Mouse (Mus musculus) heart, embryonic 15.5 days (tissue): ENCODE measurements at regions not wholly inside any gene's neighbourhood (a gene's known extent, or its start where the extent isn't known, plus 50 kb on each side); places are given as distances from the start of the nearest gene placed in this dataset.
"Not testable (repeated sequence)": the region's sequence is repeated elsewhere in the genome, so short reads cannot be mapped to it uniquely, and the experiment has no call there.

Source experiments
- ATAC-seq: fragments of 200-750 bp; cut with Nextera tagmentation; replicated peaks from 2 replicates; pipeline ENCODE4 v1.8.0; 2017; ENCODE audit warnings: low read depth, moderate TSS enrichment; ENCODE audit not compliant: insufficient number of reproducible peaks, insufficient read depth, low FRiP score
- H3K27ac ChIP-seq: fragments of 300-500 bp; sonication (generic); 2 replicates; pipeline ENCODE4 v1.5.1; 2015; ENCODE audit warnings: mild to moderate bottlenecking, inconsistent platforms
- H3K27me3 ChIP-seq: fragments of 300-500 bp; sonication (generic); 2 replicates; pipeline ENCODE4 v1.6.1; 2015; ENCODE audit warnings: inconsistent platforms
- H3K36me3 ChIP-seq: fragments of 300-500 bp; sonication (generic); 2 replicates; pipeline ENCODE4 v1.6.1; 2015; ENCODE audit warnings: mild to moderate bottlenecking, inconsistent platforms
- H3K4me1 ChIP-seq: fragments of 300-500 bp; sonication (generic); replicated peaks from 2 replicates; pipeline ENCODE4 v1.6.1; 2015; ENCODE audit warnings: inconsistent platforms
- H3K4me2 ChIP-seq: fragments of 300-500 bp; sonication (generic); 2 replicates; pipeline ENCODE4 v1.6.1; 2015; ENCODE audit warnings: inconsistent platforms, mild to moderate bottlenecking, moderate library complexity
- H3K4me3 ChIP-seq: fragments of 300-500 bp; sonication (generic); 2 replicates; pipeline ENCODE4 v1.5.1; 2015; ENCODE audit warnings: mild to moderate bottlenecking, inconsistent platforms
- H3K9ac ChIP-seq: fragments of 300-500 bp; sonication (generic); 2 replicates; pipeline ENCODE4 v1.6.1; 2015; ENCODE audit warnings: mild to moderate bottlenecking, inconsistent platforms
- H3K9me3 ChIP-seq: fragments of 300-500 bp; sonication (generic); replicated peaks from 2 replicates; pipeline ENCODE4 v1.6.1; 2016; ENCODE audit warnings: inconsistent platforms
- WGBS: fragments of 180-500 bp; shearing (Covaris S2); methylation state at CpG from one replicate; pipeline ENCODE4 v1.1.7; 2015; ENCODE audit warnings: mixed read lengths; 5-methylcytosine and 5-hydroxymethylcytosine counted together

- Histone ChIP-seq H3K9me3 (no peaks in the 10 kb centered on the region), H3K4me3 (no peak overlapping the region), H3K27me3 (no peaks in the 10 kb centered on the region), H3K36me3 (no peaks in the 10 kb centered on the region), H3K4me1 (no peaks in the 10 kb centered on the region), H3K9ac (no peak overlapping the region), H3K4me2 (no peak overlapping the region), H3K27ac (no peak overlapping the region)
- ATAC-seq: no peak
- WGBS: 73% methylated on average over 3 of the region's 3 CpGs
Observed at GRCm38 (mm10) chr14:110934816-110935215, 179.9 kb upstream of the Slitrk6 start.

GRCm38 (mm10) chr14:110921989-110922388 lies 167.0 kb upstream of the Slitrk6 start:
- Histone ChIP-seq H3K9me3 (no peaks in the 10 kb centered on the region), H3K4me2 (no peak overlapping the region), H3K27ac (no peak overlapping the region), H3K4me3 (no peak overlapping the region), H3K36me3 (no peaks in the 10 kb centered on the region), H3K9ac (no peak overlapping the region), H3K27me3 (no peaks in the 10 kb centered on the region), H3K4me1 (no peaks in the 10 kb centered on the region)
- ATAC-seq: no peak

- no peaks in the 10 kb centered on the region for H3K4me1 ChIP-seq
- H3K27ac ChIP-seq: no peak overlapping the region
- ATAC-seq: no peak
- H3K27me3 ChIP-seq: no peaks in the 10 kb centered on the region
- 76% methylated on average over 2 of the region's 2 CpGs for WGBS
- no peaks in the 10 kb centered on the region for H3K36me3 ChIP-seq
- no peak overlapping the region for H3K9ac ChIP-seq
- no peaks in the 10 kb centered on the region for H3K9me3 ChIP-seq
- H3K4me3 ChIP-seq: no peak overlapping the region
- H3K4me2 ChIP-seq: no peak overlapping the region
Observed at GRCm38 (mm10) chr14:110913341-110913740, 158.4 kb upstream of the Slitrk6 start.

GRCm38 (mm10) chr14:110892865-110893264 lies 137.9 kb upstream of the Slitrk6 start:
- no peaks in the 10 kb centered on the region for H3K4me1 ChIP-seq
- H3K27ac ChIP-seq: no peak overlapping the region
- WGBS: 83% methylated on average over 1 of the region's 1 CpGs
- ATAC-seq: no peak
- no peaks in the 10 kb centered on the region for H3K27me3 ChIP-seq
- H3K4me2 ChIP-seq: no peak overlapping the region
- H3K36me3 ChIP-seq: no peaks in the 10 kb centered on the region
- H3K9me3 ChIP-seq: no peaks in the 10 kb centered on the region
- H3K9ac ChIP-seq: no peak overlapping the region
- no peak overlapping the region for H3K4me3 ChIP-seq

- H3K9ac ChIP-seq: no peak overlapping the region
- ATAC-seq: no peak
Observed at GRCm38 (mm10) chr14:110871339-110871738, 116.4 kb upstream of the Slitrk6 start.

GRCm38 (mm10) chr14:110824642-110825041 lies 69.7 kb upstream of the Slitrk6 start:
- H3K4me3 ChIP-seq: no peak overlapping the region
- H3K9ac ChIP-seq: no peak overlapping the region
- no peak overlapping the region for H3K27ac ChIP-seq
- no peak for ATAC-seq
- no peaks in the 10 kb centered on the region for H3K36me3 ChIP-seq
- peaks cover 3% of the 10 kb centered on the region; the same call in 1 of the 2 replicates for H3K4me1 ChIP-seq
- H3K9me3 ChIP-seq: no peaks in the 10 kb centered on the region
- H3K27me3 ChIP-seq: no peaks in the 10 kb centered on the region
- no peak overlapping the region for H3K4me2 ChIP-seq

More at GRCm38 (mm10) chr14:110871339-110871738, 116.4 kb upstream of the Slitrk6 start:
- Histone ChIP-seq H3K27ac (no peak overlapping the region), H3K27me3 (no peaks in the 10 kb centered on the region), H3K36me3 (no peaks in the 10 kb centered on the region), H3K4me3 (no peak overlapping the region), H3K4me2 (no peak overlapping the region), H3K4me1 (no peaks in the 10 kb centered on the region), H3K9me3 (no peaks in the 10 kb centered on the region; the same call in 1 of the 2 replicates)

- H3K4me2 ChIP-seq: 0 out of 2 replicates have a peak overlapping the region, but pooled peaks have one; percentile 11
- ATAC-seq: peak; percentile 60
- not testable (repeated sequence) for H3K4me1 ChIP-seq, H3K36me3 ChIP-seq, H3K9me3 ChIP-seq, H3K4me3 ChIP-seq, H3K27me3 ChIP-seq, H3K9ac ChIP-seq
- H3K27ac ChIP-seq: peak overlapping the region; percentile 40; the same call in 1 of the 2 replicates
- WGBS: 42% methylated on average over 3 of the region's 3 CpGs
Observed at GRCm38 (mm10) chr14:110822174-110822573, 67.2 kb upstream of the Slitrk6 start.
